In the genomic region with DNA sequence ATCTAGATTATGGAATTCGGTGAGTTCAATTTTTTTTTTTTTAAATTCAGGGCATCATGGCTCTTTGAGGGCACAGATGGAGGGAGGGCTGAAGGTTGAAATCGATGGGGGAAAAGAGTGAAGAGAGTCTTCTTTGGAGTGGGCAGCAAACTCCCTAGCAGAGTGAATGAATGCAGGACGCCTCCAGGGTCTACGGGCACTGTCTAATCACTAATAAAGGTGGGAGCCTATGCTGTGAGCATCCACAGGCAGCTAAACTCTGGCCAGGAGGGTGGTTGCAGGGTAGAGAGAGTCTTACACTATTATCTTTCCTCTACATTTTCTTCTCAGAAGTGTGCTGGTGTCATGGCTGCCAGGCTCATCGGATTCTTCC, we compare ENCODE assay signal across 8 mouse cellular contexts. TPM values are rescaled to one million over a fixed set of nuclear protein-coding genes. Genes with fewer than 3 reads are reported as not detected.
DNase-seq lines count a peak whose midpoint lies in the region; ATAC-seq and TF ChIP-seq lines count a peak whose summit lies in the region.

No protein-coding gene starts in this region.

- ATAC-seq in cerebellum, adult (ENCODE audit: insufficient number of reproducible peaks, low FRiP score, low TSS enrichment): peak; percentile 20; the same call in 1 of the 2 replicates
- ATAC-seq in limb, embryonic 14.5 days (ENCODE audit: low FRiP score, low read depth): no peak
- no peak for ATAC-seq in stomach, embryonic 16.5 days (ENCODE audit: insufficient read depth, low FRiP score)

- peaks cover 4% of the 10 kb centered on the region; the same call in 1 of the 2 replicates for H3K4me1 ChIP-seq in spleen, adult 2 months (ENCODE audit: control insufficient read depth, insufficient read depth, insufficient read length)
- peaks cover 4% of the 10 kb centered on the region for H3K4me1 ChIP-seq in limb, embryonic 14.5 days (ENCODE audit: control insufficient read depth, insufficient read depth, low read length)
- H3K4me1 ChIP-seq in stomach, embryonic 16.5 days (ENCODE audit: control insufficient read depth, insufficient read depth, low read length): peaks cover 4% of the 10 kb centered on the region; the same call in 1 of the 2 replicates

- no peaks in the 10 kb centered on the region for H3K9me3 ChIP-seq in limb, embryonic 14.5 days (ENCODE audit: control insufficient read depth, low read length)
- no peaks in the 10 kb centered on the region for H3K9me3 ChIP-seq in stomach, embryonic 16.5 days (replicated peaks; ENCODE audit: control insufficient read depth, low read length)

- H3K4me3 ChIP-seq in spleen, adult 2 months (ENCODE audit: extremely low read depth, insufficient read depth, insufficient read length): peak overlapping the region; percentile 72
- H3K4me3 ChIP-seq in limb, embryonic 14.5 days (replicated peaks; ENCODE audit: low read length): peak overlapping the region; percentile 46
- peak overlapping the region; percentile 65 for H3K4me3 ChIP-seq in stomach, embryonic 16.5 days (replicated peaks; ENCODE audit: low read length)

- peak overlapping the region; percentile 43 for H3K9ac ChIP-seq in limb, embryonic 14.5 days (ENCODE audit: low read depth, low read length, severe bottlenecking)
- H3K9ac ChIP-seq in stomach, embryonic 16.5 days (ENCODE audit: low read length): peak overlapping the region; percentile 71

- peak overlapping the region; percentile 52 for H3K4me2 ChIP-seq in limb, embryonic 14.5 days (replicated peaks; ENCODE audit: low read depth, low read length, severe bottlenecking)
- H3K4me2 ChIP-seq in stomach, embryonic 16.5 days (ENCODE audit: low read depth, low read length): peak overlapping the region; percentile 71

- 26% methylated on average over 5 of the region's 5 CpGs for WGBS in spleen, adult 2 months
- 36% methylated on average over 5 of the region's 5 CpGs for WGBS in limb, embryonic 14.5 days
- WGBS in stomach, embryonic 16.5 days: 37% methylated on average over 5 of the region's 5 CpGs

- no peak overlapping the region for H3K27ac ChIP-seq in spleen, adult 2 months (ENCODE audit: insufficient read depth, low read length)
- no peak overlapping the region for H3K27ac ChIP-seq in limb, embryonic 14.5 days (replicated peaks; ENCODE audit: low read depth, low read length)
- peak overlapping the region; percentile 43; the same call in 1 of the 2 replicates for H3K27ac ChIP-seq in stomach, embryonic 16.5 days (ENCODE audit: low read length)

- no peak for DNase-seq in cerebellum, adult 11-12 months
- no peak for DNase-seq in spleen, adult 2 months (ENCODE audit: low read depth in 1 of 2, low spot score in 2 of 2)
- DNase-seq in spleen, postnatal 14 days (ENCODE audit: low spot score in 2 of 2): no peak
- DNase-seq in limb, embryonic 14.5 days (ENCODE audit: low spot score): no peak
- no peak for DNase-seq in layer of hippocampus, adult 11-12 months (ENCODE audit: low spot score)
- DNase-seq in left cerebral cortex, adult 18-20 months (ENCODE audit: low spot score in 2 of 2): no peak

- H3K27me3 ChIP-seq in spleen, adult 2 months (ENCODE audit: control insufficient read depth, insufficient read depth, low read length): no peaks in the 10 kb centered on the region
- H3K27me3 ChIP-seq in limb, embryonic 14.5 days (ENCODE audit: control insufficient read depth, insufficient read depth, low read length): no peaks in the 10 kb centered on the region
- H3K27me3 ChIP-seq in stomach, embryonic 16.5 days (ENCODE audit: control insufficient read depth, insufficient read depth, low read length): no peaks in the 10 kb centered on the region

- TF ChIP-seq POLR2A in spleen, adult 2 months (IDR thresholded peaks at IDR 0.05; ENCODE audit: low read depth, low read length): no peak
- no peak for TF ChIP-seq POLR2A in limb, embryonic 14.5 days (IDR thresholded peaks at IDR 0.05; ENCODE audit: borderline replicate concordance, extremely low read depth, insufficient read depth, insufficient read length)

- TF ChIP-seq CTCF in spleen, adult 2 months (IDR thresholded peaks at IDR 0.05; ENCODE audit: extremely low read depth, insufficient read depth, insufficient read length, insufficient replicate concordance): no peak

- H3K36me3 ChIP-seq in spleen, adult 2 months (ENCODE audit: control insufficient read depth, insufficient read depth, low read length): peaks cover 26% of the 10 kb centered on the region
- H3K36me3 ChIP-seq in limb, embryonic 14.5 days (ENCODE audit: control insufficient read depth, insufficient read depth, low read length): peaks cover 30% of the 10 kb centered on the region
- H3K36me3 ChIP-seq in stomach, embryonic 16.5 days (ENCODE audit: control insufficient read depth, insufficient read depth, low read length): peaks cover 9% of the 10 kb centered on the region

RNA-seq across cellular contexts. Expression of a gene that starts 0.4 kb away (rescaled TPM):
- polyA plus RNA-seq in spleen, adult 2 months (2012; rRNA removed): 59.6 and 66.6 TPM in 2 replicates
- 51.2 and 68.0 TPM in 2 replicates for polyA plus RNA-seq in limb, embryonic 14.5 days (2012; rRNA removed)
- 48.1 and 53.3 TPM in 2 replicates for polyA plus RNA-seq in limb, embryonic 14.5 days (2014; fragmentation: Nextera tagmentation; extraction: Ambion mirVana)
- 55.4 and 63.9 TPM in 2 replicates for polyA plus RNA-seq in stomach, embryonic 16.5 days (2015; fragmentation: Nextera tagmentation; extraction: Ambion mirVana)
- total RNA-seq in left cerebral cortex, adult 18-20 months (2021): 10 to 100 TPM; 61.5 to 64.9 TPM

RNA-seq across cellular contexts. Expression of a gene that starts 11.9 kb away (rescaled TPM):
- polyA plus RNA-seq in spleen, adult 2 months (2012; rRNA removed): 2.9 and 3.4 TPM in 2 replicates
- polyA plus RNA-seq in limb, embryonic 14.5 days (2012; rRNA removed): 229 and 244 TPM in 2 replicates
- 78.9 and 83.0 TPM in 2 replicates for polyA plus RNA-seq in limb, embryonic 14.5 days (2014; fragmentation: Nextera tagmentation; extraction: Ambion mirVana)
- 38.8 and 45.2 TPM in 2 replicates for polyA plus RNA-seq in stomach, embryonic 16.5 days (2015; fragmentation: Nextera tagmentation; extraction: Ambion mirVana)
- total RNA-seq in left cerebral cortex, adult 18-20 months (2021): 10 to 100 TPM; 16.0 to 19.4 TPM

RNA-seq across cellular contexts. Expression of a gene that starts 20.2 kb away (rescaled TPM):
- 104 and 115 TPM in 2 replicates for polyA plus RNA-seq in spleen, adult 2 months (2012; rRNA removed)
- polyA plus RNA-seq in limb, embryonic 14.5 days (2012; rRNA removed): 95.5 and 124 TPM in 2 replicates
- polyA plus RNA-seq in limb, embryonic 14.5 days (2014; fragmentation: Nextera tagmentation; extraction: Ambion mirVana): 34.5 and 34.8 TPM in 2 replicates
- polyA plus RNA-seq in stomach, embryonic 16.5 days (2015; fragmentation: Nextera tagmentation; extraction: Ambion mirVana): 22.0 and 23.9 TPM in 2 replicates
- 10 to 100 TPM; 48.1 to 58.5 TPM for total RNA-seq in left cerebral cortex, adult 18-20 months (2021)

RNA-seq across cellular contexts. Expression of a gene that starts 23.8 kb away (rescaled TPM):
- polyA plus RNA-seq in spleen, adult 2 months (2012; rRNA removed): 99.4 and 124 TPM in 2 replicates
- 196 and 211 TPM in 2 replicates for polyA plus RNA-seq in limb, embryonic 14.5 days (2012; rRNA removed)
- polyA plus RNA-seq in limb, embryonic 14.5 days (2014; fragmentation: Nextera tagmentation; extraction: Ambion mirVana): 159 and 163 TPM in 2 replicates
- polyA plus RNA-seq in stomach, embryonic 16.5 days (2015; fragmentation: Nextera tagmentation; extraction: Ambion mirVana): 172 and 177 TPM in 2 replicates
- 10 to 100 TPM; 83.2 to 97.1 TPM for total RNA-seq in left cerebral cortex, adult 18-20 months (2021)

RNA-seq across cellular contexts. Expression of a gene that starts 25.7 kb away (rescaled TPM):
- polyA plus RNA-seq in spleen, adult 2 months (2012; rRNA removed): 17.4 and 26.1 TPM in 2 replicates
- polyA plus RNA-seq in limb, embryonic 14.5 days (2012; rRNA removed): 5.6 and 7.0 TPM in 2 replicates
- polyA plus RNA-seq in limb, embryonic 14.5 days (2014; fragmentation: Nextera tagmentation; extraction: Ambion mirVana): 0.55 and 1.1 TPM in 2 replicates
- 112 and 164 TPM in 2 replicates for polyA plus RNA-seq in stomach, embryonic 16.5 days (2015; fragmentation: Nextera tagmentation; extraction: Ambion mirVana)
- under 1 TPM; 0.45 to 0.63 TPM for total RNA-seq in left cerebral cortex, adult 18-20 months (2021)
